Mouse (Mus musculus) CH12.LX (cell line): ENCODE data around the gene Ripply1.

Source experiments
- CTCF ChIP-seq, 2 experiments: IDR thresholded peaks in 1 of 2; conservative IDR thresholded peaks in 1 of 2; 2 replicates each; pipeline ENCODE4 v1.5.1; 2011 to 2012; ENCODE audit warnings: low read depth in 2 of 2, low read length in 2 of 2, improper control_type of control experiment in 1 of 2, inconsistent platforms in 1 of 2, mild to moderate bottlenecking in 1 of 2, moderate library complexity in 1 of 2
- MYC ChIP-seq: IDR thresholded peaks from 2 replicates; pipeline ENCODE4 v1.6.1; 2011; ENCODE audit warnings: low read depth, mild to moderate bottlenecking, improper control_type of control experiment, low read length

DNA sequence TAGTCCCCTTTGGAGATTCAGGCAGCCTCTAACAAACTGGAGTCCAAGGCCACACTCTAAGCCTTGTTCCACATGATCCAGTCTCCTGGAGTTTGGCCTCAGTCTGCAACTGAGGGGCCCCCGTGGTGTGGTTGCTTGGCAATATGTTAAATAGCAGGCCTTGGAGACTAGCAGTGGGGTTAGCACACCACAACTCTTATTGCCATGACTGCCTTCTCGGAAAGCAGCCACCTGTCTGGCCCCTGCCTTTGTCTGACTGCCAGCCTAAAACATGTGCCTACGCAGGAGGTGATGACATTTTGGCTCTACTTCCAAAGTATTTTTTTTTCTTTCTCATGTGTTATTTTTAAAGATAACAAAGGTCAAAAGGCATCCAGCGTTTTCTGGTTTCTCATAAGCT, 25.9 kb upstream of the Ripply1 start:
- no peak for TF ChIP-seq CTCF (conservative IDR thresholded peaks at IDR 0.05 in 1 of 2, IDR thresholded peaks at IDR 0.05 in 1 of 2; ENCODE audit: low read depth in 2 of 2, low read length in 2 of 2)
- no peak for TF ChIP-seq MYC
